Mouse (Mus musculus): Measurements from ENCODE around the gene Des. TPM values are rescaled to one million over a fixed set of nuclear protein-coding genes. Genes with fewer than 3 reads are reported as not detected.

Gene Des
- polyA plus RNA-seq, 1 experiment from 2014 or later: 1.7 TPM

DNA sequence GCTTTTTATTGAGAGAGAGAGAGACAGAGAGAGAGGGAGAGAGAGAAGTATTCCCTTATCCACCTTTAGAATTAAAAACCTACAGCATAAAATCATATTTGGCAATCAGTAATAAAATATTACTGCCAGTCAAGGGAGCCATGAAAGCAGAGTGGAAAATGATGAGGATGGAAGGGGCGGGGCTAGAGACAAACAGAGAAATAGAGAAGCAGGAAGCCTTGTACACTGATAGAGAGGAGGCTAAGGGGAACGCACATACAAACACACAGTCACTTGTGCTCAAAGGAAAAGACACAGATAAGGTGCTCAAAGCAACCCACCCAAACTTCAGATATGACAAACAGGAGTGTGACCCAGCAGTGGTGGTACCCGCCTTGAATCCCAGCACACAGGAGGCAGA is 3.7 kb downstream of the Des start:
- H3K36me3 ChIP-seq (replicated peaks; ENCODE audit: control insufficient read depth, insufficient read depth): no peaks in the 10 kb centered on the region

GRCm38 (mm10) chr1:75365510-75366137 is 5.5 kb downstream of the Des start:
- H3K4me1 ChIP-seq (replicated peaks; ENCODE audit: control insufficient read depth, insufficient read depth, low read length): peaks cover 8% of the 10 kb centered on the region; the same call in 1 of the 2 replicates
- WGBS: 63% methylated on average over 14 of the region's 14 CpGs
- H3K4me2 ChIP-seq (replicated peaks): no peak overlapping the region
- H3K9me3 ChIP-seq (ENCODE audit: control insufficient read depth, low read length): no peaks in the 10 kb centered on the region
- peaks cover 36% of the 10 kb centered on the region for H3K27me3 ChIP-seq (ENCODE audit: control insufficient read depth, insufficient read depth, low read length)
- DNase-seq (ENCODE audit: low spot score) (no peak), ATAC-seq (ENCODE audit: low FRiP score) (no peak)
- H3K36me3 ChIP-seq (replicated peaks; ENCODE audit: control insufficient read depth, insufficient read depth): no peaks in the 10 kb centered on the region
- H3K9ac ChIP-seq: no peak overlapping the region
- H3K4me3 ChIP-seq (replicated peaks; ENCODE audit: low read length): no peak overlapping the region
- H3K27ac ChIP-seq: no peak overlapping the region

More for the DNA sequence above, 3.7 kb downstream of the Des start:
- Histone ChIP-seq H3K9me3 (ENCODE audit: control insufficient read depth, low read length) (no peaks in the 10 kb centered on the region), H3K4me2 (replicated peaks) (no peak overlapping the region), H3K27me3 (ENCODE audit: control insufficient read depth, insufficient read depth, low read length) (peaks cover 45% of the 10 kb centered on the region), H3K9ac (no peak overlapping the region), H3K4me1 (replicated peaks; ENCODE audit: control insufficient read depth, insufficient read depth, low read length) (peaks cover 14% of the 10 kb centered on the region), H3K4me3 (replicated peaks; ENCODE audit: low read length) (no peak overlapping the region), H3K27ac (no peak overlapping the region)
- WGBS: 91% methylated on average over 3 of the region's 3 CpGs
- DNase-seq (ENCODE audit: low spot score) (no peak), ATAC-seq (ENCODE audit: low FRiP score) (no peak)

DNA sequence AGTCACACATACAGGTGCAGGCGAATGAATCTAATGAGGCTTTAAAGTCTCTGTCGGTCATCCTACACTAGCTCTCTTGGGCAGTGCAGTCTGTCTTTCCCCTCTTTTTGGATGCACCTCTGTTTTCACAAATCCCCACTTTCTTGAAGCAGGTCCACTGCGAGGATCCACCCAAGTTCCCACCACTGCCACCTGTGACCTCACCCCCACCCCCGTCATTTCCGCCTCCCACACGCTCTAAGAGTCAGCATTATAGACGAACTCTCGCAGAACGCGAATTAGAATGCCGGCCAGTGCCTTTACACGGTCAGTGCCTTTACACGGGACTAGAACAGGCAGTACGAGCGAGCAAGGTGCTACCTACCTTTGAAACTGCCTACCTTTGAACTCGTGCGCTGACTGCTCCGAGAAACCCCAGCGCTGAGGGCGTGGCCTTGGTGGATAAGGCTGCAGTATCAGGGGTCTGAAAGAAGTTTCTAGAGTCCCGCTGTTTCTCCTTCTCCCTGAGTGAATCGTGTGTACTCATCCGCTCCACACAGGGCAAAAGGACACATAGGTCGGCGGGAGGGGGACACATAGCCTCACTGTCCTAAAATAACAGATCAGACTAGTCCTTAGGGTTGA is 9.3 kb downstream of the Des start:
- no peaks in the 10 kb centered on the region for H3K36me3 ChIP-seq (replicated peaks; ENCODE audit: control insufficient read depth, insufficient read depth)
- ATAC-seq (ENCODE audit: low FRiP score) (no peak), DNase-seq (ENCODE audit: low spot score) (no peak)
- H3K9me3 ChIP-seq (ENCODE audit: control insufficient read depth, low read length): no peaks in the 10 kb centered on the region
- H3K4me3 ChIP-seq (replicated peaks; ENCODE audit: low read length): no peak overlapping the region
- H3K4me2 ChIP-seq (replicated peaks): no peak overlapping the region
- no peak overlapping the region for H3K27ac ChIP-seq
- H3K27me3 ChIP-seq (ENCODE audit: control insufficient read depth, insufficient read depth, low read length): peaks cover 9% of the 10 kb centered on the region
- WGBS: 52% methylated on average over 25 of the region's 25 CpGs
- H3K4me1 ChIP-seq (replicated peaks; ENCODE audit: control insufficient read depth, insufficient read depth, low read length): peaks cover 19% of the 10 kb centered on the region
- H3K9ac ChIP-seq: no peak overlapping the region

DNA sequence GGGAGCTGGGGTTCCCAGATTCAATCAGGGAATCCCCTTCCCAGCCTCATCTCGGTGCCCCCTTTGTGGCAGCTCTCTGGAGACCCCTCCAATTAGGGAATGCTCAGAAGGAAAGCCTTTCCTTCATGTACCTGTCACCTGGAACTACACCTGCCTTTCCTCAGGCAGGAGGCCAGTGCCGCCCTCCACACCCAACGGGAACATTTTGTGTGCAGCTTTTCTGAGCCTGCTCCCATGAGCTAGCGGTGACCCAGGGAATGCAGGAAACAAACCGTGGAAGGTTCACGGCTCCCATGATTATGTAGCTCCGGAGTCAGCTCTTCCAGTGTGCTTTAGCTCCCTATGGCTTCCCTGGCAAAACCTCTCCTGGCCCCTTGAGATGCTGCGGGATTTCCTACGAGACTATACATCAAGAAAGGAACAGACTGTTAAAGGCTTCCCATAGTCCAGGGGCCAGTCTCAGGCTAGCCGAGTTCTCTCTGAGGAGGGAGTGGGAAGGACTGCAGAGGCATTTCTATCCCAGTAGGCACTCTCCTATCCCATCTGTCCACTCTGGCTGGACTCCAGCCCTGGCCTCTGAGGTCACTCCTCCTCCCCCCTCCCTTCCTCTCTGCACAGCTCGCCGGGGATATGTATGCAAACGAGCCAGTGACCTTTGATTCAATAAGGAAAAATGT is 10.0 kb downstream of the Des start:
- ATAC-seq (ENCODE audit: low FRiP score) (no peak), DNase-seq (ENCODE audit: low spot score) (no peak)
- 44% methylated on average over 13 of the region's 13 CpGs for WGBS
- Histone ChIP-seq H3K4me2 (replicated peaks) (no peak overlapping the region), H3K27ac (no peak overlapping the region), H3K4me3 (replicated peaks; ENCODE audit: low read length) (no peak overlapping the region), H3K9ac (no peak overlapping the region), H3K27me3 (ENCODE audit: control insufficient read depth, insufficient read depth, low read length) (peaks cover 9% of the 10 kb centered on the region), H3K9me3 (ENCODE audit: control insufficient read depth, low read length) (no peaks in the 10 kb centered on the region), H3K36me3 (replicated peaks; ENCODE audit: control insufficient read depth, insufficient read depth) (no peaks in the 10 kb centered on the region), H3K4me1 (replicated peaks; ENCODE audit: control insufficient read depth, insufficient read depth, low read length) (peaks cover 21% of the 10 kb centered on the region)

DNA sequence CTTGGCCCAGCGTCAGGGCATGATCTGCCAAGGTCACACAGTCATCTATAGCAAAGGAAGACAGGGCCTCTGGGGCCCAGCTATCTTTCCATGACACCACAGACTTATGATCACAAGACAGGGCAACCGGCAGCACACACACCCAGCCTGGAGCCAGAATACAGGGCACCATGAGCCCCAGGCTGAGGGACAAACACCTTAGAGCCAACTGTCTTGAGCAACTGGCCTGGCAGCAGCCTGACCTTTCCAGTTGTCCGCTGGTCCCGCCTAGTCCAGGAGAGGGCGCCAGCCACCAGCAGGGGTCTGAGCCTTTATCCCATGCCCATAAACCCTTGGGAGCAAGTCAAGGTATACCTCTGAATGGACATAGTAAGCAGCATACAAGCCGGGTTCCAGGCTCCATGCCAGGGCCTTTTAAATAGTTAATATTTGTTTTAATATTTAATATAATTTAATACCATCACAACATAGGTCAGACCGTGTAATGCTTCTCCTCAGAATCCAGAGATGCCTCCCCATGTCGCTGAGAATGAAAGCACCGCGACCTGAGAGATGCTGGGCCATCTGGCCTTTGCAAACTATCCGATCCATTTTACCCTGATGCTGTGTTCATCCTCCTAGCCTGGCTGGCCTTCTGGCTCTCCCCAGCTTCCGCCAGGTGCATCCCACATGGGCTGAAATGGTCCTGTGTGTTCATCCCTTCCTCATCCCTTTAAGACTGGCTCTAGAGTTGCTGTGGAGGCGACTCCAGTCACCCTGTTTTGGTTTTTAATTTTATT is 11.4 kb downstream of the Des start:
- H3K27me3 ChIP-seq (ENCODE audit: control insufficient read depth, insufficient read depth, low read length): peaks cover 19% of the 10 kb centered on the region
- no peak overlapping the region for H3K4me2 ChIP-seq (replicated peaks)
- H3K9ac ChIP-seq: no peak overlapping the region
- ATAC-seq (ENCODE audit: low FRiP score) (no peak), DNase-seq (ENCODE audit: low spot score) (no peak)
- no peaks in the 10 kb centered on the region for H3K36me3 ChIP-seq (replicated peaks; ENCODE audit: control insufficient read depth, insufficient read depth)
- H3K4me3 ChIP-seq (replicated peaks; ENCODE audit: low read length): no peak overlapping the region
- H3K9me3 ChIP-seq (ENCODE audit: control insufficient read depth, low read length): no peaks in the 10 kb centered on the region
- peaks cover 20% of the 10 kb centered on the region for H3K4me1 ChIP-seq (replicated peaks; ENCODE audit: control insufficient read depth, insufficient read depth, low read length)
- 53% methylated on average over 13 of the region's 13 CpGs for WGBS
- no peak overlapping the region for H3K27ac ChIP-seq

GRCm38 (mm10) chr1:75372450-75372849 is 12.3 kb downstream of the Des start:
- WGBS: 61% methylated on average over 3 of the region's 3 CpGs
- Histone ChIP-seq H3K4me3 (replicated peaks; ENCODE audit: low read length) (no peak overlapping the region), H3K4me2 (replicated peaks) (no peak overlapping the region), H3K36me3 (replicated peaks; ENCODE audit: control insufficient read depth, insufficient read depth) (no peaks in the 10 kb centered on the region), H3K27me3 (ENCODE audit: control insufficient read depth, insufficient read depth, low read length) (peaks cover 19% of the 10 kb centered on the region), H3K27ac (no peak overlapping the region), H3K9ac (no peak overlapping the region), H3K9me3 (ENCODE audit: control insufficient read depth, low read length) (no peaks in the 10 kb centered on the region), H3K4me1 (replicated peaks; ENCODE audit: control insufficient read depth, insufficient read depth, low read length) (peaks cover 20% of the 10 kb centered on the region)
- DNase-seq (ENCODE audit: low spot score): no peak
- no peak for ATAC-seq (ENCODE audit: low FRiP score)

- no peaks in the 10 kb centered on the region for H3K36me3 ChIP-seq (replicated peaks; ENCODE audit: control insufficient read depth, insufficient read depth)
- 28% methylated on average over 3 of the region's 3 CpGs for WGBS
- DNase-seq (ENCODE audit: low spot score): no peak
- no peak overlapping the region for H3K4me2 ChIP-seq (replicated peaks)
- no peak overlapping the region for H3K9ac ChIP-seq
- H3K27ac ChIP-seq: peak overlapping the region; percentile 9; the same call in 1 of the 2 replicates
- peaks cover 20% of the 10 kb centered on the region for H3K4me1 ChIP-seq (replicated peaks; ENCODE audit: control insufficient read depth, insufficient read depth, low read length)
- H3K27me3 ChIP-seq (ENCODE audit: control insufficient read depth, insufficient read depth, low read length): peaks cover 19% of the 10 kb centered on the region
- H3K4me3 ChIP-seq (replicated peaks; ENCODE audit: low read length): no peak overlapping the region
- no peak for ATAC-seq (ENCODE audit: low FRiP score)
- H3K9me3 ChIP-seq (ENCODE audit: control insufficient read depth, low read length): no peaks in the 10 kb centered on the region
Observed at GRCm38 (mm10) chr1:75373276-75373675, 13.1 kb downstream of the Des start.

- H3K9me3 ChIP-seq (ENCODE audit: control insufficient read depth, low read length): no peaks in the 10 kb centered on the region
- peaks cover 20% of the 10 kb centered on the region for H3K4me1 ChIP-seq (replicated peaks; ENCODE audit: control insufficient read depth, insufficient read depth, low read length)
- H3K27ac ChIP-seq: no peak within 1 kb of the TSS
- H3K36me3 ChIP-seq (replicated peaks; ENCODE audit: control insufficient read depth, insufficient read depth): no peaks in the 10 kb centered on the region
- peak within 1 kb of the TSS; percentile 14; the same call in 1 of the 2 replicates for H3K4me3 ChIP-seq (replicated peaks; ENCODE audit: low read length)
- ATAC-seq (ENCODE audit: low FRiP score) (0 out of 2 replicates have a peak, but pooled peaks have one; percentile 17), DNase-seq (ENCODE audit: low spot score) (no peak)
- peak within 1 kb of the TSS; percentile 51 for H3K4me2 ChIP-seq (replicated peaks)
- peak within 1 kb of the TSS; percentile 43; the same call in 1 of the 2 replicates for H3K9ac ChIP-seq
- 10% methylated on average over 57 of the region's 57 CpGs for WGBS
- H3K27me3 ChIP-seq (ENCODE audit: control insufficient read depth, insufficient read depth, low read length): peaks cover 15% of the 10 kb centered on the region; the same call in 1 of the 2 replicates
Observed at GRCm38 (mm10) chr1:75374950-75375936, 15.1 kb downstream of the Des start, which contains the start of gene Speg. Gene Speg, plus strand, starts transcription at chr1:75375297.
